Mouse (Mus musculus): Measurements from ENCODE around the gene Cadm1.
A peak's percentile ranks its signal among the peaks of the same experiment; 100 is the strongest.

The Cadm1 gene

DNA sequence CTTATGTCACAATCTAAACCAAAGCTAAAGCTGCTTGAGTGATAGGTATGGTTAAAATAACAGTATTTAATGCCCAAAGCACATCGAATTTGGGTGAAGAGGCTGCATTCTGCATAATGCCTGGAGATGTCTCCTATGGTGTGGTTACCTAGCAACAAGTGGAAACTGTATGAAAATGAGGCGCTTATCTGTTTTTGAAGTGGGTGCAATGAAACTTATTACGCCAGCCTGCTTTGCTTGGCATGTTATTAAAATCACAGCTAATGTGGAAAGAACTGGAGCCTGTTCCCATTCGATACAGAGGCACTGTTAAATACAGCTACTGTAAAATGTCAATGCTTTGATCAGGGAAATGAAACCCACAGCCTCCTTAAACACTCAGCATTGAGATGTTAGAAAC is 79.5 kb downstream of the Cadm1 start:
- no peak for DNase-seq (ENCODE audit: low spot score)

DNA sequence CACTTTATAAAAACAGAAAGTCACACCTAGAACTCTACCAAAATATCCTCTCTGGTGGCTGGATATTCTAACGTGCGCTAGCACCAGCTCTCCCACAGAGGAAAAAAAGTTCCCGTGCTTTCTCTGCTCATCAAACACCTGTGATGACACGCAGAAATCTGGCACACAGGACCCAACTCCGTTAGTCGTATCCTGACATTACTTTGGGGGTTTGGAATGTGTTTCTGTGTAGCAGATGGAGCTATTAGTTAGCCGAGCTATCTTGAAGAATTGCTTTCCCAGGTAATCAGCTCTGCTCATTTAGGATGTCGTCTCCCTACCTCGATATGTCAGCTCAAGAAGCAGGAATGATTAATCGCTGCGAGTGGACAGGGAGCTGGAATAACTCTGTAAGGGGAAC is 80.3 kb downstream of the Cadm1 start:
- no peak for DNase-seq (ENCODE audit: low spot score)

DNA sequence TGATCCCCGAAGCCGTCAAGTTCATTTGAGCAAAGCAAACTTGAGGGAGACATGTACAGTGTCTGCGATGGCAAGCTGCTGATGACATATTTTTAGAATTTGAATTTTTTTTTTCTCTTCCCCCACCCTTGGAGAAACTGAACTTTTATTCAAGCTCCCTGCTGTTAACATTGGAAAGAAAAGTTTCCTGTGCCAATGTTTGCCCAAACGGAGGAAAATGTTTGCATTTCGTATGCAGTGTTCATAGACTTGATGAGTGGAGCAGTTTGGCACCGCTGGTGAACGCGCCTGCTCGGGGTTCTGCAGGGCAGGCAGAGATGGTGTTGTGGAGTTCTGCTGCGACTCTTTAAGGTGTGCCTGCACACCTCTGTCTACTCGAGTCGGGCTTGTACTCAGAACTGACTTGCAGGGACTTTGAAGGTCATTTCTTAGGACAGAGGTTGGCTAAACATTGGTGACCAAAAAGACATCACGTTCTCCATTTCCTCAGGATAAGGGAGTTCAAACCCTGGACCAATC is 83.0 kb downstream of the Cadm1 start:
- no peak for DNase-seq (ENCODE audit: low spot score)

DNA sequence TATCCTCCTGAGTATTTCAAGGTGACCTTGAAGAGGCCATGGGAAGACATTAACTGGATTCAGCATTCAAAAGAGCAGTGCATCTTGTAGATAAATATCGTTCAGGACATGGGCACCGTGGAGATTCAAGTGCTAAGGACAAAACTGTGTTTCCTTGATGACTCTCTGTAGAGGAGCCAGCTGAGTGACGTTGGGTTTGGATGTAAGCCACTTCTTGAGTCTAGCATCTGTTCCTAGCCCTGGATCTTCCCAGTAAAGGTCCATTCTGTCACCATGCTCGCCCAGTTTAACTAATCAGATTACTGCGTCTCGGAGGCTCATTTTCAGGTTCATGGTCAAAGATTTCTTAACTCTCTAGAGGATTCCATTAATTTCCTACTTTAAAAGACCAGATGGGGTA is 85.1 kb downstream of the Cadm1 start:
- DNase-seq (ENCODE audit: low spot score), result no peak

DNA sequence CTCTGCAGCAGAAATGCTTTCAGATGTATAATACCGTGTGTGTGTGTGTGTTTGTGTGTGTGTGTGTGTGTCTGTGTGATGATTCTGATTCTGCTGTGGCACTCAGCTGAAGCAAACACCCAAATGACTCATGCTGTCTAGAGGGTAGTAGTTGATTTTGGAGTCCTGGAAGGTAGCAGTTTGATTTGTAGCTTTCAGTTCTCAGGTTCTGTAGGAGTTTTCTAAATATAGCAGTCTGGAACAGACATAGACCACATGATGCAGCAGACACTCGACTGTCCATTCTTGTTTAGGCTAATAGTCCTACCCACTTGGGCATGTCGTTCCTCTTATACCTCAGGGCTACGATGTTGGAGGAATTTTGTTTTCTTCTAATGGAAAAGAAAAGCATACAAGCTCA is 86.4 kb downstream of the Cadm1 start:
- DNase-seq (ENCODE audit: low spot score), result no peak

DNA sequence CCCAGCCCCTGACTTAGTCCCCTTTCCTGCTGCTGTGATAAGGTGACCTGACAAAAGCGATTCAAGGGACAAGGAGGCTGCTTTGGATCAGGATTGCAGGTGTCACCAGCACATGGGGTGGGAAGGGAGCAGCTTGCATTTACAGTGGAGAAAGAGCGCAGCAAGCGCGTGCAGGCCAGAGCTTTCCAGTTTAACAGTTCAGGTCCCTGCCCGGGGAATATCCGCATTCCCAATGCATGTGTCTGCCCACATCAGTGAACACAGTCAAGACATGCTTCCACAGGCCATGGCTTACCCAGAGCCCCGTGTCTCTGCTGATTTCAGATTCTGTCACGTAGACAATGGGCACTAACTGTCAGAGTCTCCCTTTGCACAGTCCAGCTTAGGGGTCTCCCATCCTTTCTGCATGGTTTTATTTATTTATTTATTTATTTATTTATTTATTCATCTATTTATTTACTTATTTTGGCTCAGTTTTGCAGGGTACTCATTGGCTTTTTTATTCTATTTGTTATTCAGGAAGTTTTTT is 89.6 kb downstream of the Cadm1 start:
- no peak for DNase-seq (ENCODE audit: low spot score)

DNA sequence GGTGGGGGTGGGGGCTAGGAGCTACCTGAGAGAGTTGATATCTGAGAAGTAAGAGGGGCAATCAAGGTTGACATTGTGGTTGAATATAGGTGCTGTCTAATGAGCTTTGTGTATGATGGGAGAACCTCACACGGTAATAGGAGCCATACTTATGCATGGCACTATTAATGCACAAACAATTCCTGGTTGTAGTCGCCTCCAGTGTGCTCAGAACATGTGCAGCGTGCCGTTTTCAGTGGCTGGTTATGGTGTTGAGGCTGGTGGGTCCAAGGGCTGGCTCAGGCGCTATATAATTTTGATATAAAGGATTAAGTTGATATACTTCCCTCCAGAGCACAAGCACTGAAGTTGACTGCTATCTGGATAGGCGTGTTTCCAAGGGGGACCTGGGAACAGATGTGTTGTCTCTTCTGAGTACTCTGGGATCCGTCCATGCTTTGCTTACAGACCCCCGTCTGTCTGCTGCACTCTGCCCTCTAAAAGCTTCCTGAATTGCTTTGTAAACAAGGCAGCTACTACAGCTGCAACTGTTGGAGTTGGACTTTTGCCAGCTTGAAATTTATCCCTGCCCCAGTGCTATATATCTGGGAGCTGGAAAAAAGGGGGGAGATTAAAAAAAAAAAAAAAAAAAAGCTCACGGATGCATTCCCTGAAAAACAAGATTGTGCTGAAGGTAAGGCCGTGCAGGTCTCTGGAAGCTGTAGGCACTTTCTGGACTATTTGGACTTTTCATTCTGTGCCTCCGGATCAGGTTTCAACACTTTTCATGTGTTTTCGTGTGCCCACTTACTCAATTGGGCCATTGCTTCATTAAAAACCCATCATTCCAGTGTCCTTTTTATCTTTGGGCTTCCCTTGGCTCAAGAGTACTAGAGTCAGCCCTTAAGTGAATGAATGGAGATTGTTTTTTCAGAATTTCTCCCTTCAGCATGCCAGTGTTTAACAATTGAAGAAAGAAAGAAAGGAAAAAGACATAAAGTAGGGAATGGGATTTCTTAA is 93.8 kb downstream of the Cadm1 start:
- no peak for DNase-seq (ENCODE audit: low spot score)

DNA sequence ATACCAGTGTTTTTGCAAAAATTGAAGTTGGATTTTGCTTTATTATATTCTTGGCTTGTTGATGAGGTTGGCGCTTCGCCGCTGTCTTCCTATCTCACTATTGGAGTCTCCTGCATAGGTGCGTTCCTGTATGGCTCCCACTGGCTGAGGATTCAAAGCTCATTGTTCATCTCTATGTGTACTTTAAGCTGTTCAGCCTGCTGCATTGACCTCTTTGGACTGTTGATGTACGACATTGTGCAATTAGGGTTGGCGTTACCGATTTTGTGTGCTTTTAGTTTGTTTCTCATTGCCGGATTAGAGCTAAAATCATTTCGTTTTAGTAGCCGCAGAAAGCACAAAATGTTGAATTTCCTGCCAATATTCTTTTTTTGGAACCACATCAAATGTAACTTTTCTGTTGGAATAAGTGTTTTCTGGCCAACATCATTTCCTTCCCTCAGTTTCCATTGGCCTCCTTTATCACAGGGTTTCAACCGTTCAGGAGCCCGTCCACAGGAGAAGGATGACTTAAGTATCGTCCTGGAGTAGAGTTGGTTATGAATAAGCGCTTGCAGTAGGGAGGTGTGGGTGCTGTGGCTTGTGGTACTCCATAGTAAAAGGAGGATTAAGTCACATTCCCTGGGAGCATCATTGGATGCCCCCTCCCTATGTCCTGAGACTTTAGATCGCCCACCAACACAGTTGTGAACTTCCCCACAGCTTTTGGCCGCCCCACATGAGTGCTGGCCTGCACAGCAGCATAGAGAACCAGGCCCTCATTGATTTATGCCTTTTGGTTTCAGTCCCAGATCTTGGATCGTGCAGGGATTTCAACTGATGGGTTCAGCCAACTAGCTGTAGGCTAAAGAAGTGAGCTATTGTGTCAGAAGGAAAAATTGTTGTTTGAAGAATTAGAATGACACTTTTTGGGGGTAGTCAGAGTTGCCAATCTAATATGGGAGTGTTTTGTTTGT is 94.9 kb downstream of the Cadm1 start:
- peak; percentile 20 for DNase-seq (ENCODE audit: low spot score)

DNA sequence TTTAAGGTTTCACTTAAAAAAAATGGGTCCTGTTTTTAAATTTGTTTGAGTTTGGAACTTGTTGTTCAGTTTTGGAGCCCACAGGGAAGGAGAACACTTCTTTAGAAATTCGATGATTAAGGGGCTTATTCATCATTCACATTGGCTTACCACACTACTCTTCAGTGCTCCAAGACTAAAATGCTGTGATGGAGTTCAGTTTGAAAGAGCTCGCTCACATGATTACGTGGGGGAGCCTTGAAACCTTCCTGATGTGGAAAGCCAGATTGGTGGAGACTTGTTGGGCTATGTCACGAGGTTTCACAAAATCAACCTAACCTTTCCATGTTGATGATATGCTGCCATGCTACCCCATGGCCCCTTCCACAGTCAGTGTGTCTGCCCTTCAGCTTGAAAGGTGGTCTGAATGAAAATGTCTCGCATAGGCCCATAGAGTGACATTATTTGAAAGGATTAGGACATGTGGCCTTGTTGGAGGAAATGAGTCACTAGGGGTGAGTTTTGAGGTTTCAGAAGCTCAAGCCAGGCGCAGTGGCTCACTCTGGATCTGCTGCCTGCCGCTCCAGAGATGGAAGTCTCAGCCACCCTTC is 95.7 kb downstream of the Cadm1 start:
- no peak for DNase-seq (ENCODE audit: low spot score)

DNA sequence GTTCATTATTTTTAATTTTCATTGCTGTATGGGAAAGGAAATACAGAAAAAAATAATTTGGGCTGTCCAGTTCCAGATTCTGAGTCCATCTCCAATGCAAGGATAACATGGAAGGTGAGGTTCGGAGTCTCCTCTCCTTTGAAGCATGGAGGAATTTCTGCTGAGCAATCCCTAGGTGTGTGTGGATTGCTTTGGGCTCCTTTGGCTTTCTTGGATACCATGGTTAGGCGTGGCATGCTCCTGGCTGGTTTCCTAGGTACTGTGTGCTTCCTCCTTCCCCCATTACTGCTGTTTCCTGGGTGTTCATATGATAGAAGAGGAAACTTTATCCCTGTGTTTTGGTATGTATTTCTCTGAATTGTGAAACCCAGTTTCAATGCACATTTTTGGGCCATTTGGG is 98.0 kb downstream of the Cadm1 start:
- no peak for DNase-seq (ENCODE audit: low spot score)

DNA sequence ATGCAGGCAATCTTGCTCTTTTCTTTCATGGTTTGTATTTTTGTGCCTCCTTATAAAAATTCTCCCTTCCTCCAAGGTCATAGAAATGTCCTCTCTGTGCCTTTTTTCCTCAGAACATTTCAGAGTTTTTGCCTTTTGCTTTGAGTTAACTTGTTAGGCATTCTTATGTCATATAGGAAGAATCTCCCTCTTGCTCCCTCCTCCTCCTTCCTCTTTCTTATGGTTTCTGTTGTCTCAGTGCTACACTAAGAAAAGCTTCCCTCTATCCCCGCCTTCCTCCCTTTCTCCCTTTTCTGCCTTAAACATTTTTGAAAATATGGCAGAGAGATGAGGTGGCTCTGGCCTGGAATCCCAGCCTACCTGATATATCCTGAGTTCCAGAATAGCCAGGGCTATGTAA is 98.6 kb downstream of the Cadm1 start:
- no peak for DNase-seq (ENCODE audit: low spot score)

DNA sequence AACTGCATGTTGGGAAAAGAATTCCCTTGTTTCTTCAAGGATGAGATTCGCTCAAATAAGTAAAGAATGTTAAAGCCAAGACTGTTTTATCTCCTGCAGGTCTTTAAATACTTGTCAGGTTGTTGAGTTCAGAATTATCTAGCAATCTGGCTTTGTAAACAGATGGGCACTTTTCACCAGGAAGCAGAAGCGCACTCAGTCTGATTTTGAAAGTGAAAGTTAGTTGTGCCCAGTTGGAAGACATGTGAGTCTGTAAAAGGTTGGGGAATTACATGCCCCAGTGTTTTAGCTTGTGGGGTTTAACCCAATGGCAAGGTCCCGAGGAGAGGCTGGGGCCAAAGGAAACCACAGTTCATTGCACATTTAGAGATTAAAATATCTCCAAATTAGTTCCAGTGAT is 104.7 kb downstream of the Cadm1 start:
- no peak for DNase-seq (ENCODE audit: low spot score)

DNA sequence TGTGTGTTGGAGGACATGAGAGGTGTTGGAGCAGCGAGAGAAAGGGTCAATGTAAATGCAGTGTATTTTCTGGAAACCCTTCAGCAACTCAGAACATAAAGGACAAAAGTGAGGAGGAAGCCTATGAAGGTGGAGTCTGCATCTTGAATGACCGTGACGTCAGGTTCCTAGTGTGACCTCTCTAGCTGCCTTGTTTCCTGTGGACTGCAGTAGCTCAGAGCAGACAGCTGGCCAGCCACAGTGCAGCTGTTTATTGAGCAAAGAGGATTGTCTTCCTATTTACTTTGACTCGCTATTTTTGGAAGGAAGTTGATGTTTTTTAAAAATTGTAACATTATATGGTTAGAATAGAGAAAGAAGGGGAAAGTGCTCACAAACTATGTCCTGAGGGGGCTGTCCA is 112.7 kb downstream of the Cadm1 start:
- DNase-seq (ENCODE audit: low spot score), result no peak

DNA sequence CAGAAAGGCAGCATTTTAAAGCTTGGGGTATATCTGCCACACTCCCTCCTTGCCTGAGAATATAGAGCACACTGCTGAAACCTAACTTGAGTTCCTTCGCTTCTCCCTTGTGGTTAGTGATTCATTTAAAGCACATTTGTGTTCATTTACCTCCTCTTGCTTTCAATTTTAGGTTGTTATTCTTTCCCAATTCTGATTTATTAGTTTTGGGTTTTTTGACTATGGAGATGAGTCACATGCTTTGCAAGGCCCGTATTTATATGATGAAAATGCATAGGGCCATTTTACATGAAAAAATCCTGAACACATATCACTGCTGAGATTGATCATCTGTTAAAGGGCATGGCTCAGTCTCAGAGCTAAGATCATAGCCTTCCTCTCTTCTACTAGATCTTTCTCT is 115.1 kb downstream of the Cadm1 start:
- no peak for DNase-seq (ENCODE audit: low spot score)

DNA sequence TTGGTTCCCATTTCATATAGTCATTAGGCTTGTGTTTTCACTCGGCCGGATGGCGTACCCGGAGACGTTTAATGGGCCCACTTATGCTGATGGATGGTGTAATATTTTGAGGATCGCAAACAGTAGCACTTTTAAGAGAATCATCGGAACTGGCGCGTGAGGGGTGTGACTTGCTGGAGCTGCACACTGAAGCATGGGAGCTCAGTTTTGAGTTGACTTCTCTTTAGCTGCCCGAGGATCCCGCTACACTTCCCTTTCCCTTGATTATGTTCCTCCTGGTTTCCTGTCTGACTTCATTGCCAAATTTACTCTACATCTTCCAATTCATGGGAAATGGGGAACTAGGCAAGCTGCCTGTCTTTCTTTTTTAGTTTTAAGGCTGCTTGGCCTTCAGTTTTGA is 121.5 kb downstream of the Cadm1 start:
- DNase-seq (ENCODE audit: low spot score), result no peak

DNA sequence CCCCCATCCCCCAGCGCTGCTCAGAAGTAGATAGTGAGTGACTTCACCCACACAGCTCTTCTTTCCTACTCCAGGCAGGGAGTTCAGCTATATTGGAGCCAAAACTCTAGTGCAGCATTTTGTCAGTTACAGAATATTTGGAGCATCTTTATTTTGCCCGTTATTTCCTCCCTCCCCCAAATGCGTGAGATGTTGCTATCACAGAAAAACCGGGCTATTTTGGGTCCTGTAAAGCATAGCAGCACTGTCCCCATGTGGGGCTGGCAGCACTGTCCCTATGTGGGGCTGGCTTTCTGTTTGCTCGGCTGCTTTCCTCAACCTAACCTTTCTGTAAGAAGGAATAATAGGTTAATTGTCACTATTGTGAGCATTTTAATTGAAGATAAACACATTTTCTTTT is 122.2 kb downstream of the Cadm1 start:
- no peak for DNase-seq (ENCODE audit: low spot score)

DNA sequence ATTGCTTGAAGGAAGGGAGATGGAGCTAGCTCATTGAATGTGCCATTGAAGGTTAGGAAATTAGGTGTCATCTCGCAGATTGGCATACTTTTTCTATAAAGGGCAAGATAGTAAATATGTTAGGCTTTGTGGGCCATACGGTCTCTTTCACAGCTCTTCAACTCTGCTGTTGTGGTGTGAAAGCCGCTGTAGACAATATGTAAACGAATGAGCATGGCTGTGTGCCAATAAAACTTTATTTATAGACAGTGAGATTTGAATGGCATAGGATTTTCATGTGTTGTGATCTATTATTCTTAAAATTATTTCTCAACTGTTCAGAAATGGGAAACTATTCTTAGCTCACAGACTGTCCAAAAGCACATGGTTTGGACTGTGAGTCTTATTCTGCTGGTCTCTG is 123.0 kb downstream of the Cadm1 start:
- DNase-seq (ENCODE audit: low spot score), result no peak

DNA sequence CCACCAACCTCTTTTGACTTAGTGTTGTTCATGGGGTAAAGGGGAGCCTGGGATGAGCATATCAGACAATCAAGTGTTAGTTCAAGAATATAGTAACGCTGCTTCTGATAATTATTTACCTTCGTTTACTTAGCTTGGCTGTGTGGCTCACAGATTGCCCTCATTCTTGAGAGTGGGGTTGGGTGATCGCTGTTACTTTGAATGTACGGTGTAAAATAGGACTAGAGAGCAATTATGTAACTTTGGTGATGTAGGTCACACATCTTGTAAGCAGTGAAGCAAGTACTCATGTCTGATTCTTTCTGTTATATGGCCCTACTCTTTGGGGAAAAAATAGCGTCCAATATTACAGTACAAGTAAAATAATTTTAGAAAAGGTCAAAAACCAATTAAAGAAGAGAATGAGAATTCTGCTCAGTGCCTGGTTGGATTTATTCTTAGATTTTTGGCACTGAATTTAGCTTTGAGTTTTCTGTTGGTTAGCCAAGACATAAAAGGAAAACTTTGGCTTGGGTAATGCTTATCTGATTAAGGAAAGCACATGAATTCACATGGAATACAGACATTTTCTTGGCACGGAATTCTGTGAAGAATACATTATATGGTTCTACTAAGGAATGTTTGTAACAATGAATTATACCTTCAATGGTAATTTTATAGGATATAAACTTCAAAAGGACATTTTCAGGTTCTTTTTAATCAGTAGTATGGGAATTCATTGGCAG is 129.6 kb downstream of the Cadm1 start:
- no peak for DNase-seq (ENCODE audit: low spot score)

DNA sequence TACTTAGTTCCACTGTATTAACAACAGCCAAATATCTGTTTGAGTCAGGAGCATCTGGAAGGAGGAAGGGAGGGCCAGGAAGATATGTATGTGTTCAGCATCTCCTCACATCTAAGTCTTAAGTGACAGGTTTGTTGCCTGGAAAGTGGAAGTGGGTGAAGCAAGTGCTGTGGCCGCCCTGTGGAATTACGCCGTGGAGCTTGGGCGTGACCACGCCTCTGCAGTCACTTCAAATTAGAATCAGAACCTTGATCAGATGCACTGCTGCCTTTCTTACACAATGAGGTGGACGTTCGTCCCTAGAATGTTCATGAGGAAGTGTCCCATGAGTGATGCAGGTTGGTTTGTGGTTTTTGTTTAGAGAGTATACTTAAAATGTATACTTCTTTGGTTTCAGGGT is 131.6 kb downstream of the Cadm1 start:
- no peak for DNase-seq (ENCODE audit: low spot score)

DNA sequence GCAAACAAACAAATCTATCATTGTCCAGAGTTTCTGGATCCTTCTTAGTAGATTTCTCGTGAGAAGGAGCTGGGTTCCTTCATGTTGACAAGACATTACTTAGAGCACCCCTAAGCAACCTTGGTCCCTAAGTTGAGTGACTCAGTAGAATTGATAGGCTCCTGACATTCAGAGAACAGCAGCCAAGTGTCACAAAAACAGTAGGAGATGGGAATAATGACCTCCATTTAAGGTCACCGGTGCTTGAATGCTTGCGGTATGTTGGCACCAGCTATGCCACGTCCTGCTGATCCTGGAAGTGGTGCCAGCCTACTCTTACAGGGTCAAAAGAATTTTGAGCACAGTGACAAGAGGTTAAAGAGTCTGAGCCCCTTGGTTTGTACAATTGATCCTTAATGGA is 139.2 kb downstream of the Cadm1 start:
- DNase-seq (ENCODE audit: low spot score), result no peak

DNA sequence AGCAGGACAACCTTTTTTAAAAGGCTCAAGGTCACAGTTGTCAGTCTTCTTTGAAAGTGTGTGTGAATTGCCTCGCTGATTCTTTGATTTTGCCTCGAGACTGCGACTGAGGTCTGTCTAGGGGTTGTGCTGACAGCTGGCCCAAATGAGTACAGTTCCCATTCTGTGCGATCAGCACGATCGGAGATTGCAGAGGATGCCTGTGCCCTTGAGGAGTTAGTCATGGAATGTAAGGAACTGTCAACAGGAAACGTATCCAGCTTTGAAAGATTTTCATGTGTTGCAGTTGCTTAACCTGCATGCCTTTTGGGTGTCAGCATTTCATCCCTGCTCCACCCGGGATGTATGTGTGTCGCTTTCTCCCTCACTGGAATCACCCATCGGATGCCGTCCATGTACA is 141.6 kb downstream of the Cadm1 start:
- DNase-seq (ENCODE audit: low spot score), result no peak
